Mouse (Mus musculus) c-Kit-negative CD71-positive TER-119-positive erythroid progenitor cells, embryonic 14.5 days (primary cell): Measurements from ENCODE around the gene Kat5.

Source experiments
- DNase-seq: peaks from one replicate; pipeline ENCODE4 v3.0.0-alpha.2; 2013; ENCODE audit warnings: low read depth, low spot score

Kat5 gene

GRCm38 (mm10) chr19:5629907-5630306 is 19.9 kb upstream of the Kat5 start:
- no peak for DNase-seq

- no peak for DNase-seq
Observed at GRCm38 (mm10) chr19:5625311-5625710, 15.3 kb upstream of the Kat5 start.

DNA sequence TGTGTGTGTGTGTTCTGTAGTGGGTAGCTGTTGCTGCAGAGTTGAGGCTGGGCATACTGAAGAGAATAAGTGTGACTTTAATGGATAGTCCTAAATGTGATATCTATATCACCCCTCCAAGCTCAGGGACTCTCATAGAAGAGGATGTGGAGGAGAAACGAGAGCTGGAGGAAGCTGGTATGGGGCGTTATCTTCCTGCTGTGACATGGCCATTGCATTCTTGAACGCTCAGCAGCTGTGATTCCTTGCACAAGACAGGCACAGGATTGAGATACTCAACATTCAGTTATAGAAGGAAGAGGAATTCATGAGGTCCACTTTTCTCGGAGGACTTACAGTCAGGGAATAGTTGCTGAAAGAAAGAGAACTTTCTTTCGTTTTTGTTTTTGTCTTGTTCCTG is 11.8 kb upstream of the Kat5 start:
- DNase-seq: no peak

- no peak for DNase-seq
Observed at GRCm38 (mm10) chr19:5620007-5620406, 10.0 kb upstream of the Kat5 start.

DNA sequence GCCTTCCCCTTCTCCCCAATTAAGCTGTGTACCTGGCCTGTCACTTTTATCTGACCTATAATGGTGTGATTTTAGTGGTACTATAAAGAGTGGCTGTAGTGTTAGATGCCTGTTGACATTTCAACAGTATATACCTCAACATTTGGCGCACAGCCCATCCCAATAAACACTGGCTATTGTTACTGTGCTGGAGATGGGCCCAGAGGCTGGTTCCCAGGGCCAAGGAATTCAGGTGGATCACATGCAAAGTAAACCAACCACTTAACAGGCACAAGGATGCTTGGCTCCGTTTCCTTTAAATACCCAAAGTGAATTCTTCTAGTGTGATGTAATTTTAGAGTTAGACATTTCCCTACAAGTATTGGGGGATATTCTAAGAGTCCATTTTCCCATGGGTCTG is 4.9 kb upstream of the Kat5 start:
- no peak for DNase-seq

GRCm38 (mm10) chr19:5612762-5613411 is 2.9 kb upstream of the Kat5 start:
- no peak for DNase-seq

DNA sequence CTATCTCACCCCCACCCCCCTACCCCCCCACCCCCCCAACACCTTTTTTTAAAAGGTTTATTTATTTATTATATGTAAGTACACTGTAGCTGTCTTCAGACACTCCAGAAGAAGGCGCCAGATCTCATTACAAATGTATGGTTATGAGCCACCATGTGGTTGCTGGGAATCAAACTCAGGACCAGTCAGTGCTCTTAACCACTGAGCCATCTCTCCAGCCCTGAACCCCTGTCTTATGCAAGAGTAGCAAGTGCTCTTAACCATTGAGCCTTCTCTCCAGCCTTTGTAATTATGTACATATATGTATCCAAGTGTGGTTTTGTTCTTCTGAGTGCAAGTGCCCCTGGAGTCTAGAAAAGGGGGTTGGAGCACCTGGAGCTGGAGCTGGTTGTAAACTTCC is 1.9 kb upstream of the Kat5 start:
- DNase-seq: no peak

GRCm38 (mm10) chr19:5609171-5609546 is 878 bp downstream of the Kat5 start:
- no peak for DNase-seq

- no peak for DNase-seq
Observed at GRCm38 (mm10) chr19:5608707-5609106, 1.3 kb downstream of the Kat5 start.

DNA sequence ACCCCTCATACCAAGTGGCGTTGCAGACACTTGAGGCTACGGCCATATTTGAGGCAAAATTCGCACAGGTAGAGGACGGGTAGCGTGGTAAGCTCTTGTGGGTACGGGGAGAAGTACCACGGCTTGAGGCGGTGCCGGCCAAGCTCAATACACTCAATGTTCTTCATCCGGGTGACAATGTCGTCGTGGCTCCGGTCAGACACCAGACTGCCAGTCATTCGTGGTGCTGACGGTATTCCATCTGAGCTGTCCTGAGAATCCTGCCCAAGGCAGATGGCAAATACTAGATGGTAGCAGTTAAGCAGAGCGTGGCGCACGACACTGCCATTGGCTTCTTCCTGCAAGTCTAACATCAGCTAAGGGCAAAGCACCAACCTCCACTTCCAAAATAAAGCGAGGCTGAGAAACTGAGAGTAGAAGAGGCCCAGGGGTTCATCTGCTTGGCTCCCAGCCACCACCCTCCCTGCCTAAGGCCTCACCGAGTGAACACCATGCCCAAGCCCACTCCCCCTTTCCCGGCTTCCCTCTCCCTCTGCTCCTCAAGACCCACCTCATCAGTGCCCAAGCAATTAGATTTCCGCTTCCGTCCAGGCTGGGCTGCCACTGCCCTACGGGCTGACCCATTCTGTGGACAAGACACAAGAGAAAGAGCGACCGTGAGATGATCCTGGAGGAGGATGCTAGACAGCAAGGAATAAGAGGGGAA is 2.2 kb downstream of the Kat5 start:
- no peak for DNase-seq

DNA sequence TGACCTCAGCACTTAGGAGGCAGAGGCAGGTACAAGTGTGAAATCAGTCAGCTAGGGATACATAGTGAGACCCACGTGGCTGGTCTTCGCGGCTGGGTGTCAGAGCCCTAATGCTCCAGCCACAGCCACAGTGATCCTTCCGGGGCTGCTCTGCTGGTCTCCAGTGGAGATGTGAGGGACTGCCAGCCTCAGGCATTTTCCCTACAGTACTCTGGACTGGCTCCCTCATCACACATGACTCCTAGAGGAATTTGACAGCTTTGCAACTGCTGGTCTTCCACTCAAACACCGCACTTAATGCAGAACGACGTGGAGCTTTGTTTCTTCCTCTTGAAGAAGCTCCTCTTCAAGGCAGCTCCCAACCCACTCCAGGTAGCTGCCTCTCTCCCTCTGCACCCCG is 3.8 kb downstream of the Kat5 start:
- no peak for DNase-seq

- DNase-seq: no peak
Observed at GRCm38 (mm10) chr19:5605126-5605525, 4.9 kb downstream of the Kat5 start.

DNA sequence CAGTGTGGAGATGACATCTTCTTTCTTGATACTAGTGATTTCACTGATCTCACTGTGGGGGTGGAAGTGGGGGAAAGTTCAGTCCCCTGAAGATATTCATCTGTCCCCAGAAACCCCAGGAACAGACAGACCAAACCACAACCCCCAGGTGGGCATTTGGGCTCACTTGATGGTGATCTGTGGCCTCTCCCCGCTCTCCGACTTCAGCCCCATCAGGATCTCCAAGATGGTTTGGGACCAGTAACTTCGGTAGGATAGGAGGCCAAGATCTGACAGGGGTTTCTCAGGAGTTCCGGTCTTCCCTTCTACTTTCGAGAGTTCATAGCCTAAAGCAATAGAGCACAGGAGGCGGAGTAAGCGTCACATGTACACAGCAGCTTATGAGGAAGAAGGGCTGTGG is 6.4 kb downstream of the Kat5 start:
- DNase-seq: no peak

DNA sequence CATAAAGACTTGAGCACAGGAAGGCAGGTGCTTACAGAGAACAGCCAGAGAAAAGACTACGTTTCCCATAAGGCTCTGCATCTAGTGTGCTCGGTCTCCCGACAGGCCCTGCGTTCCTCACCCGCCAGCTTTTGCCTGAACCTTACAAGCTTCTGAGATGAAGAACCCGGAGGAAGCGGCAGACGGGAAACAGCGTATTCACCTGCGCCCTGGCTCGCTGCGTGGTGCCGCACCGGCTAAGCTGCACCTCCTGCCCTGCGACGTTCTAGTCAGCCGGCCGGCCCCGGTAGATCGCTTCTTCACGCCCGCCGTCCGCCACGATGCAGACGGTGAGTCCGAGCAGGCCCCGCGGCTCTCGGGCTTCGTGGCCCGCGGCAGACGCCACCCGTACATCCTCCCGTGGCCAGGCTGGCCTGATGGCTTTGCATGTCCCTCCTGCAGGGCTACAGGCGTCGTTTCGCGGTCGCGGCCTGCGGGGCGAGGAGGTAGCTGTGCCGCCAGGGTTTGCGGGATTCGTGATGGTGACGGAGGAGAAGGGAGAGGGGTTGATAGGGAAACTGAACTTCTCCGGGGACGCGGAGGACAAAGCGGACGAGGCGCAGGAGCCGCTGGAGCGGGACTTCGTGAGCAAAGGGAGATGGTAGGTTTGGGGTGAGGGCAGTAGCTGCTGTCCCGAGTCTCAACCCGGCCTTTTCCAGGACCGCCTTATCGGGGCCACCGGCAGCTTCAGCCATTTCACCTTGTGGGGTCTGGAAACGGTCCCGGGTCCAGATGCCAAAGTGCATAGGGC is 8.1 kb downstream of the Kat5 start, which contains the start of gene Rnaseh2c:
Rnaseh2c (plus strand) TSS at position 122 of the 790 bp plus-strand sequence.
- DNase-seq: peak; percentile 65

DNA sequence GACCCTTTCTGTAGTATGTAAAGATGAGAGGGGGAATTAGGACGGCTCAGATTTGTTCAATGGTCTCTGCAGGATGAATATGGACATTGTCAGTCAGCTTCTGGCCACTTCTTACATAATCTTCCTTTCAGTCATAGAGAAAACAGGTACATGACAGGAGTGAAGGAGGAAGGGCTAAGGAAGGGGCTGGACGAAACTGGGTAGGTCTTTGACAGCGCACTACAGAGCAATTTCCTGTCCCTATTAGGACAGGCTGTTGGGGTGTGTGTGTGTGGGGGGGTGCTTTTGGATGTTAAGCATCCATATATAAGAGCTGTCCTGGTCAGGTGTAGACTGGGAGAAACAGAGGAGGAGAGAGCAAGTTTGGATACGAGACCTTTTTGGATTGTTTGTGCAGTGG is 10.8 kb downstream of the Kat5 start:
- no peak for DNase-seq

- DNase-seq: no peak
Observed at GRCm38 (mm10) chr19:5591888-5592287, 18.1 kb downstream of the Kat5 start.

DNA sequence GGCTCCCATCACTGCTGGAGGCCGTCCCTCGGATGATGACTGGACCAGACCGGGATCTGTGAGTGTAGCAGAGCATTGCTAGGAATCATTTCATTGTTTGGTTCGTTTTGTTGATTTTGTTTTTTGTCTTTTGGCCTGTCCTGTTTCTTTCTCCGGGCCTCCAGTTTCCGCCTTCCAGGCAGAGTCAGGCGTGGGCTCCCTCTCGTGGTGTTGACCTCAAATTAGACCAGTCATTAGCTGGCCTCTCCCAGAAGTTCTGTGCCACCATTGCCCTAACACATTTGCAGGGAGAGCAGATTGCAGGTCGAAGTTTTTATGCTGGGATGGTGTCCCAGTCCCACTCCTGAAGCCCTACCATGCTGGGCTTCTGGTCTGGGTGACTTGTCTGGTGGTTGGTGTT is 20.9 kb downstream of the Kat5 start:
- no peak for DNase-seq

- no peak for DNase-seq
Observed at GRCm38 (mm10) chr19:5581995-5582394, 28.0 kb downstream of the Kat5 start.

- no peak for DNase-seq
Observed at GRCm38 (mm10) chr19:5580776-5581175, 29.3 kb downstream of the Kat5 start.

GRCm38 (mm10) chr19:5579971-5580370 is 30.1 kb downstream of the Kat5 start:
- DNase-seq: no peak

DNA sequence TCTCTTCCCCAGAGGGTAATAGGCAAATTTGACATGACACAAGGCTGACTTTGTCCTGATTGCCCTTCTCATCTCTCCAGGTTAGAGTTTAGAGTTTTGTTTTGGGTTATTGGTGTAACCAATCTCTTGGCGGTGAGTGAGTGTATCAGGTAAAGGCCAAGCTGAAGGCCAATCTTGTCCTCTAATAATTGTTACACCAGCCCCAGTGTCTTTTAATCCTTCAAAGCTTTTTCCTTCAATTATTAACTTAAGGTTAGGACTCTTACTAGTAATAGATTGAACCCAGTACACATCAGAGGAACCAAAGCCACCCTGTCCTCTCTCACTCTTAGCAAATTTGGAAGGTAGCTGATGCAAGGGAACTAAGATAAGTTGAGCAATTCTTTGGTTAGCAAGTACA is 34.7 kb downstream of the Kat5 start:
- DNase-seq: no peak

- no peak for DNase-seq
Observed at GRCm38 (mm10) chr19:5572331-5573125, 37.5 kb downstream of the Kat5 start.
